Mouse (Mus musculus): ENCODE measurements around the gene Spg7. TPM values are rescaled to one million over a fixed set of nuclear protein-coding genes. Genes with fewer than 3 reads are reported as not detected.
A peak's percentile ranks its signal among the peaks of the same experiment; 100 is the strongest.

Spg7 gene
- 126 and 145 TPM in 2 replicates for polyA plus RNA-seq (2012; rRNA removed)

GRCm38 (mm10) chr8:123062721-123063120, at the start of gene Spg7:
Gene Spg7 (plus strand): TSS chr8:123062942.
- H3K27me3 ChIP-seq (ENCODE audit: control insufficient read depth, insufficient read depth, low read length) = no peaks in the 10 kb centered on the region
- TF ChIP-seq POLR2A (IDR thresholded peaks at IDR 0.05; ENCODE audit: control insufficient read depth, extremely low read depth, insufficient read depth, low read length, poor library complexity) = no peak
- no peak for TF ChIP-seq CTCF (IDR thresholded peaks at IDR 0.05; ENCODE audit: borderline replicate concordance, control insufficient read depth, extremely low read depth, insufficient read depth, low read length, poor library complexity)
- WGBS = 90% methylated on average over 7 of the region's 7 CpGs
- no peak for DNase-seq
- H3K27ac ChIP-seq (ENCODE audit: control insufficient read depth, insufficient read depth, low read length) = no peak within 1 kb of the TSS
- no peak within 1 kb of the TSS for H3K4me3 ChIP-seq (ENCODE audit: control insufficient read depth, insufficient read depth, low read length)
- no peaks in the 10 kb centered on the region for H3K36me3 ChIP-seq (ENCODE audit: control insufficient read depth, insufficient read depth, low read length)
- peaks cover 7% of the 10 kb centered on the region for H3K4me1 ChIP-seq (replicated peaks; ENCODE audit: control insufficient read depth, insufficient read depth, low read length)

- Histone ChIP-seq H3K27ac (ENCODE audit: control insufficient read depth, insufficient read depth, low read length) (peak overlapping the region; percentile 68), H3K36me3 (ENCODE audit: control insufficient read depth, insufficient read depth, low read length) (no peaks in the 10 kb centered on the region), H3K27me3 (ENCODE audit: control insufficient read depth, insufficient read depth, low read length) (no peaks in the 10 kb centered on the region), H3K4me3 (ENCODE audit: control insufficient read depth, insufficient read depth, low read length) (no peak overlapping the region), H3K4me1 (replicated peaks; ENCODE audit: control insufficient read depth, insufficient read depth, low read length) (peaks cover 29% of the 10 kb centered on the region)
- no peak for DNase-seq
- WGBS = 70% methylated on average over 7 of the region's 7 CpGs
- TF ChIP-seq POLR2A (IDR thresholded peaks at IDR 0.05; ENCODE audit: control insufficient read depth, extremely low read depth, insufficient read depth, low read length, poor library complexity) = no peak
- TF ChIP-seq CTCF (IDR thresholded peaks at IDR 0.05; ENCODE audit: borderline replicate concordance, control insufficient read depth, extremely low read depth, insufficient read depth, low read length, poor library complexity) = no peak
Measured at GRCm38 (mm10) chr8:123014429-123014828, 48.3 kb upstream of the Spg7 start.

DNA sequence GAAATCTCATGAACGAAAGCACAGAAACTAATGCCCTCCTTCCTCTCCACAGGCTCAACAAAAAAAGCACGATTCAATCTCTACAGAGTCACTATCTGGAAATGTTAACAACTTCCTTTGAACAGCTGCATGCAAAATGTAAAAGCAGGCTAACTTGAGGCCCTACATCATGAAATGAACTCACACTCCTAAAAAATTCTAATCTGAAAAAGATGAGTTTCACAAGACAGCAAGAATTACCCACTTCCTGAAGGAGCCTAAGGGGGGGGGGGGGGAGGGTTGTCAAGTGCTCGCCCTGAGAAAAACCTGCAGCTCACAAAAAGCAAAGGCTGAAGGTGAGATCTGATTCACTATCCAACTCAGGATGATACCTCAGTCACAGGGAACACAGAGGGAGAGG, 47.7 kb upstream of the Spg7 start:
- Histone ChIP-seq H3K27ac (ENCODE audit: control insufficient read depth, insufficient read depth, low read length) (no peak overlapping the region; the same call in 1 of the 2 replicates), H3K27me3 (ENCODE audit: control insufficient read depth, insufficient read depth, low read length) (no peaks in the 10 kb centered on the region), H3K4me1 (replicated peaks; ENCODE audit: control insufficient read depth, insufficient read depth, low read length) (peaks cover 29% of the 10 kb centered on the region), H3K36me3 (ENCODE audit: control insufficient read depth, insufficient read depth, low read length) (no peaks in the 10 kb centered on the region), H3K4me3 (ENCODE audit: control insufficient read depth, insufficient read depth, low read length) (no peak overlapping the region)
- no peak for DNase-seq
- WGBS = 11% methylated on average over 3 of the region's 3 CpGs
- TF ChIP-seq POLR2A (IDR thresholded peaks at IDR 0.05; ENCODE audit: control insufficient read depth, extremely low read depth, insufficient read depth, low read length, poor library complexity) (no peak), CTCF (IDR thresholded peaks at IDR 0.05; ENCODE audit: borderline replicate concordance, control insufficient read depth, extremely low read depth, insufficient read depth, low read length, poor library complexity) (no peak)

DNA sequence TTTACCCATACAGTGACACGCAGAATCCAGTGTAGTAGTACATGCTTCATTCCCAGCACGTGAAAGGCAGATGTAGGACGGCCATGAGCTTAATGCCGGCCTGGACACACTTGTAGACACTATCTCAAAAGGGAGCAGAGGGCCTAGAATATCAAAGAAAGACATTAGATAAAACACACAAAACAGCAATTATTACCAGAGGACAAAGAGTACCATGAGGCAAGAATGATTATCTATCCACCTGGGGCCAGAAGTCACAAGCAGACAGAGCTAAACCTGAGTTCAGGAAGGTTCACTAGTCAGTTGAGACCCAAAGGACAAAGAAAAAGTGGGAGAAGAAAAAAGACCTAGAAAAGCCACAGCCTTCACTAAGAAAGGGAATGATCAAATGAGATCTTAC, 45.6 kb upstream of the Spg7 start:
- TF ChIP-seq POLR2A (IDR thresholded peaks at IDR 0.05; ENCODE audit: control insufficient read depth, extremely low read depth, insufficient read depth, low read length, poor library complexity) (no peak), CTCF (IDR thresholded peaks at IDR 0.05; ENCODE audit: borderline replicate concordance, control insufficient read depth, extremely low read depth, insufficient read depth, low read length, poor library complexity) (no peak)
- H3K27ac ChIP-seq (ENCODE audit: control insufficient read depth, insufficient read depth, low read length) = no peak overlapping the region
- WGBS = 94% methylated on average over 4 of the region's 4 CpGs
- no peaks in the 10 kb centered on the region for H3K27me3 ChIP-seq (ENCODE audit: control insufficient read depth, insufficient read depth, low read length)
- H3K4me3 ChIP-seq (ENCODE audit: control insufficient read depth, insufficient read depth, low read length) = no peak overlapping the region
- DNase-seq = no peak
- peaks cover 33% of the 10 kb centered on the region for H3K4me1 ChIP-seq (replicated peaks; ENCODE audit: control insufficient read depth, insufficient read depth, low read length)
- H3K36me3 ChIP-seq (ENCODE audit: control insufficient read depth, insufficient read depth, low read length) = no peaks in the 10 kb centered on the region

GRCm38 (mm10) chr8:123018484-123019164, 44.1 kb upstream of the Spg7 start:
- TF ChIP-seq CTCF (IDR thresholded peaks at IDR 0.05; ENCODE audit: borderline replicate concordance, control insufficient read depth, extremely low read depth, insufficient read depth, low read length, poor library complexity) (no peak), POLR2A (IDR thresholded peaks at IDR 0.05; ENCODE audit: control insufficient read depth, extremely low read depth, insufficient read depth, low read length, poor library complexity) (no peak)
- no peak overlapping the region for H3K27ac ChIP-seq (ENCODE audit: control insufficient read depth, insufficient read depth, low read length)
- H3K27me3 ChIP-seq (ENCODE audit: control insufficient read depth, insufficient read depth, low read length) = no peaks in the 10 kb centered on the region
- peaks cover 32% of the 10 kb centered on the region for H3K4me1 ChIP-seq (replicated peaks; ENCODE audit: control insufficient read depth, insufficient read depth, low read length)
- H3K36me3 ChIP-seq (ENCODE audit: control insufficient read depth, insufficient read depth, low read length) = no peaks in the 10 kb centered on the region
- WGBS = 57% methylated on average over 4 of the region's 4 CpGs
- no peak overlapping the region for H3K4me3 ChIP-seq (ENCODE audit: control insufficient read depth, insufficient read depth, low read length)
- DNase-seq = no peak

DNA sequence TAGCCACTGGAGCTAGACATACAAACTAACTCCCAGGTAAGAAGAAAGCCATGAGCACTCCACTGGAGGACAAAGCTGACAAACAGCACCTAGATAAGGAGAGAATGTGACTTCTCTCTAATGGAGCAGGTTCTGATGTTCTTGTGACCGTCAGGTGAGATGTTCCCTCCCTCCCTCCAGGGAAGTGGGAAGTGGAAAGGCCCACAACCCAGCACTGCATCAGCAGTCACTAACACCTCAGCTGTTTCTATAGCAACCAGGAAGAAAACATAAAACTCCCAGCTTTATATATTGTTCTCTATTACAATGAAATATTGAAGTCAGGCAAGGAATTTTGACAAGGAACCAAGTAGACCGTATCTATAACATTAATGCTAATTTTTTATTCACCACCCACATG, 42.7 kb upstream of the Spg7 start:
- Histone ChIP-seq H3K27me3 (ENCODE audit: control insufficient read depth, insufficient read depth, low read length) (no peaks in the 10 kb centered on the region), H3K4me1 (replicated peaks; ENCODE audit: control insufficient read depth, insufficient read depth, low read length) (peaks cover 26% of the 10 kb centered on the region), H3K36me3 (ENCODE audit: control insufficient read depth, insufficient read depth, low read length) (no peaks in the 10 kb centered on the region), H3K4me3 (ENCODE audit: control insufficient read depth, insufficient read depth, low read length) (no peak overlapping the region), H3K27ac (ENCODE audit: control insufficient read depth, insufficient read depth, low read length) (no peak overlapping the region)
- TF ChIP-seq POLR2A (IDR thresholded peaks at IDR 0.05; ENCODE audit: control insufficient read depth, extremely low read depth, insufficient read depth, low read length, poor library complexity) (no peak), CTCF (IDR thresholded peaks at IDR 0.05; ENCODE audit: borderline replicate concordance, control insufficient read depth, extremely low read depth, insufficient read depth, low read length, poor library complexity) (no peak)
- DNase-seq = no peak
- WGBS = 81% methylated on average over 2 of the region's 2 CpGs
